Mouse (Mus musculus) spleen, embryonic (tissue): ENCODE results near the gene Sec11a.

Experiments used
- CTCF ChIA-PET: fragments of 350-600 bp; sonication (Branson Sonifier 250); formaldehyde crosslinking; loops from one replicate; lab custom pipeline; 2022; lab: Charles Lee

Gene Sec11a

DNA sequence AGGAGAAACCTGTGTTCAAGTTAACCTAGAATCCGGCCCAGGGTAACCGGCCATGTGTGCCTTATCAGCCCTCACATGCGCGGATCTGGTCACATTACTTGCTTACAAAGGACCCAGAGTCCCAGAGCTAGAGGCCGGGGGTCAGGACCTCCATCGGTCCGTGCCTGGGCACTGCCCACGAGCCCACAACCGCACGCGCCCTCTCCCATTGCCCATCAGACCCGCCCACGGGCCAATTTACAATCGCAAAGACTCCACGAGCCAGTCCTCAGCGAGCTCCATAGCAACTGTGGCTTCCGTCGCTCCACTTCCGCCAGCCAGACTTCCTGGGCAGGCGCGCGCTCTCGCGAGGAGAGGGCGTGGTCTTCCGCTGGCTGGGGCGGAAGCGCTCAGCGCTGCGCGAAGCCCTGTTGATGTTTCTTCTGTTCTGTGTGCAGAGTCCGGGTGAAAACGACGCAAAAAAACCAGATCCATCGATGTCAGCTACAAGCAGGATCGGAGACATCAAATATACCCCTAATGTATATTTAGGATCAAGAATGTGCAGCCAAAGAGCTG is 46.6 kb downstream of the Sec11a start, which contains the start of gene Wdr73:
Gene Wdr73 (minus strand): TSS at position 326 of the 558 bp plus-strand sequence.
- CTCF ChIA-PET: interaction anchor here (0.9 kb wide), 1 partner anchor 35 kb away, joined by 3 read pairs; no protein-coding TSS in a partner anchor

DNA sequence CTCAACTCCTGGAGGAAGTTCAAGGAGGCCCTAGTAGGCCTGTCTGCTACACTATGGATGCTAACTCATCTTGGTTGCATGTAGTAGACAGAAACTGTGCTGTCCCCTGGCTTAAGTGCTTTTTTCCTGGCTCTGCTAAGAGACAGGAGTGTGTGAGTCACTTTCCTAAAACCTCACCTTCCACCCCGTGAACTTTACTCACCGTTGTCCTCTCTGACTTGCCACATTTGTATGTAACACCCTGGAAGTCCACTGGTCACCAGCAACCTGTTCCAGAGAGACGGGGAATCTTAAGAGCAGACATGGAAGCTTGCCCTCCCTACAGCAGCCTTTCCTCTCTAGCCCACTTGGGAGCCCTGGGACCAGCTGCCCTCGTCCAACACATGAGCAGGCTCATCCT is 49.9 kb downstream of the Sec11a start:
- CTCF ChIA-PET: no interaction called here

DNA sequence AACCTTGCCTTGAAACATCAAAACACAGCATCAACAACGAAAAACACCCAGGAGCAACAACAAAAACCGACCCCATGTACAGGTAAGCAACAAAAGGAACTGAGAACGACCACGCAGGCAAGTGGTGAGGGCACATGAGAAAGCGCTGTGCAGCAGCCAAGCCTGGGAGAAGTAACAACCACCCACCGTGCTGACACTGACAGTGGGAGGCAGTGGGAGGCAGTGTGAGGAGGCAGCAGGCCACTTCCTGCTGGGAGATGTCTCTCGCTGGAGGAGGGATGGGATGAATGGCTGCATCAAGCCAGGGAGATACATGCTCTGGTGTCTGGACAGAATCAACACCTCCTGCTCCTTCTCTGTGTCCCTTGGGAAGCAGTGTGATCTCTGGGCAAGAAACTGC is 50.4 kb downstream of the Sec11a start:
- CTCF ChIA-PET: no interaction called here

DNA sequence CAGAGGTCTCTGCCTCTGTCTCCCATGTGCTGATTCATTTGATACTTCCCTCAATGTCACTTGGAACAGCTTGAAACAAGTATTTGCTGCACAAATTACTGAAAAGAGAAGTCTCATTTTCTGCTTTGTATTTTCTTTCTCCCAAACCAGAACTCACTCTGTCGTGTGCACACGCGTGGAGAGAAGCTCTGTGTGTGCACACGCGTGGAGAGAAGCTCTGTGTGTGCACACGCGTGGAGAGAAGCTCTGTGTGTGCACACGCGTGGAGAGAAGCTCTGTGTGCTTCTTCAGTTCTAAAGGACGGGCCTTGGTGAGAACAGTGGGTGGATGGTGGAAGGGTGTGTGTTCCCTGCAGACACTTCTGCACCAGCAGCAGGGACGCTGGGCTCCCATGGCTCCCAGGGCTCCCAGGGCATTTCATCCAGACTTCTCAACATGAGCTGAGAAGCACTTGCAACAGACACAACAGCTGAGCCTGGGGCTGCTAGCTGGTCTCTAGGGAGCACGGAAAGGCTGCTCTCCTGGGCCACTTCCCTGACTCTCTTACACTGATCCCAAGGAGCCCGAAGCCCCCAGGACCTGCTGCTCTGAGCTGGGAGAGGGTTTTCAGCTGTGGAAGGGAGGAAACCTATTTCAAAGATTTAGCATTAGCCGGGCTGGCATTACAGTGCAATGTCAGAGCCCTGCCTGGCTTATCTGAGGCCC is 52.6 kb downstream of the Sec11a start:
- CTCF ChIA-PET: no interaction called here

DNA sequence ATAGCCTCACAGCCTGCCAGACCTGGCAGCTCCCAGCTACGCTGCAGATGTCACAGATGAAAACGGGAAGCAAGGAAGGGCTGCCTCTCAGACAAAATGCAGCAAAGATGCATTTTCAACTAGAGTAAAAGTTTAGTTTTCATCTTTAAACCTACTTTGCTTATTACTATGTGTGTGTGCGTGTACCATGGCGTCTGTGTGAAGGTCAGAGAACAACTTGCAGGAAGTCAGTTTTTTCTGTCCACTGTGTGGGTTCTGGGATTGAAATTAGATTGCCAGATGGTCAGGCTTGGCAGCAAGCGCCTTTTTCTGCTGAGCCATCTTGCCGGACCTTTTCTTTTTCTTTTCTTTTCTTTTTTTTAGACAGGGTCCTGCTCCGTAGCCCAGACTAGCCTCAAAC is 53.4 kb downstream of the Sec11a start:
- CTCF ChIA-PET: no interaction called here

DNA sequence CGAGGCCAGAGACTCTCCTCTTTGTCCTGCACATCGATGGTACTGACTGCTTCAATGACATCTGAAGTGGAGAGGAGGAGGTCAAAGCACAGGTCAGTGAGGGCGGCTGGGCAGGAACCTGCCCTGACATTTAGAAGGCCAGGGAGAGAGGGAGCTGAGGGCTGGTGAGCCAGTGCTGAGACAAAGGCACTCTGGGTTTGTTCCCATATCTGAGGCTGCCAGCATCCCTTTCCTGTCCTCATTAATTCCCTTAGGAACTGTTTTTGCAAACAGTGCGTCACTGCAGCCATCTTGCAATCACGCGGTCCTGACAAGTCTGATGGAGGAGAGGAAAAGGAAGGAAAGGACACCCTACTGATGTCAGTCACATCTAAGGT is 53.8 kb downstream of the Sec11a start:
- CTCF ChIA-PET: no interaction called here

DNA sequence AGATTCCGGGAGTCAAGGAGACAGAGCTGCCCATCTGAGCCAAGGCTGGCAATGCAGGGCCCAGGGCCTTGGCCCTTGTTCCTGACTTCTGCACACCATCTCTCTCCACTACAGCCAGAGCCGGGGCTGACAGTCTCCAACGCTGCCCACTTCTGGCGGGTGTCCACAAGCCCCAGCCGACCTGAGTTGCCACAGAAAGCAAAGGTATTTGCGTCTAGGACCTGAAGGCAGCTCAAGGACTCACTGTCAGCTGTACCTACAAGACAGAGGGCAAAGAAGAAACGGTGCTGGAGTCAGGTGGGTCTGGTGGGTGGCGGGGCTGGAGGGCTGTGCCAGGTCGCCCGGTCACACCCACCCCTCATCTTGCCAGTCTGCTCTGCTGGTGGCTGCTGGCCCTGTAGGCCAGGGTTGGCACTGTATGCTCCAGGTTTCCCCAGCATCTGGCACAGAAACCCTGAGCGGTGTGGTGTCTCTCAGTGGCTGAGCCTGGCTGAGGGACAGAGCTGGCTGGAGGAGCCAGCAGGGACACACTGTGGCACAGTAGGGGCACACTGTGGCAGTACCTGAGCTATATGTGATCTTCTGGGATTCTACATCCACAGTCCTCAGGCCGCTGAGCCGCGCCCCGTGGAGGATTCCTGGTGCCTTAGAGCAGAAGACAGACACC is 54.4 kb downstream of the Sec11a start:
- CTCF ChIA-PET: interaction anchor here (0.7 kb wide), 1 partner anchor 11 kb away, joined by 3 read pairs; no protein-coding TSS in a partner anchor

DNA sequence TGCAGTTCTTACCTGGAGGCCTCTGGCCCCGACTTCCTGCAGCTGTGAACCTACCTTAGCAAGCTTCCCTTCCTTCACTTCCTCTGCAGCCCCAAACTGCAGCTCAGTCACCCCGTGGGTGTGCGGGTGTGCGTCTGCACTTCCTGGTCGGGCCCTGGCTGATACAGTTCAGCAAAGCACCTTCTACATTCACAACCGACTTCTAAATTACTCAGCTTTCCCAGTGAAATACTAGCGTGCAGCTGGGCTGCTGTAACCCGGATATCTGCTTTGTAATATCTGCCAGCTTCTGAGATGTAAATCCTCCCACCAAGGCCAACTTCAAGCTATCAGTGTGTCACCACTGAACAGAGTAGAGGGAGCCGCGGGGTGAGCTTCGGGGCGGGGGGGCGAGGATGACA is 57.7 kb downstream of the Sec11a start:
- CTCF ChIA-PET: interaction anchor here (0.6 to 0.7 kb wide), 3 partner anchors 88 to 293 kb away, joined by 3 to 6 read pairs (median 4); no protein-coding TSS in a partner anchor

DNA sequence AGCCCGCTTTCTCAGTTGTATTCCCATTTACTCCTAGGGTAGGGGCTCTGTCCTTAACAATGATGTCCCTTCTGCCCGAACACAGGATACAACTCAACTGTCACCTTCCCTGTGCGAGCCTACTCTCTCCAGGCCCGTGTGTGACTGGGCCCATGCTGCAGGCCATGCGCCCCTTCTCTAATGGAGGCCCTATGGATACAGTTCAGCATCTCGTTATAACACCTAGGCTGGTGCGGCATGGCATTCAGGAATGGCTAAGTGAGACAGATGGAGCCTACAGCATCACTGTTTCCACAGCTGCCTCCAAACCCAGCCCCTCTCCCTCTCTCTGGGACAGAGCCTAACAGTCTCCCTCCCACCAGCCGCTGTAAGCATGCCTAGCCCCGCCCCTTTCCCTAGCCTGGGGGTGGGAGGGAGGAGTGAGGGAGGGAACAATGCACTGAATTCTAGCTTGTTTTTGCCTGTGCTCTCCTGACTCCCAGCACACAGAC is 58.5 kb downstream of the Sec11a start:
- CTCF ChIA-PET: no interaction called here

DNA sequence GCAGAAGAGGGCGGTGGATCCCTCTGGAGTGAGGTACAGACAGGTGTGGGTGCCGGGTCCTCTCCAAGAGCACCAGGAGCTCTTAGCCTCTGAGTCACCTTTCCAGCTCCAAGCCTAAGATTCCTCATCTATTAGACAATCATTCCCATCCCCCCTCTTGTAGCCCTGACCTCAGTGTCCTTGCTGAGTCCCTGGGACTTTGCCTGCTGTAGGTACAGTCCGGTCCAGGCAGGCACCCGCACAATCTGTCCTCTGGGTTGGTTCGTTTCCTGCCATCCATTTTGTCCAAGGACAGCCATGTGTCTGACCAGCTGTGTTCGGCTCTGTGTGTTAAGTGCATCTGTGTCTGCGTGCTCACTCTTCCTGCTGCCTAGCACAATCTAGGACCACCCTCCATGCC is 59.0 kb downstream of the Sec11a start:
- CTCF ChIA-PET: interaction anchor here (0.7 kb wide), 1 partner anchor 40 kb away, joined by 3 read pairs; no protein-coding TSS in a partner anchor

DNA sequence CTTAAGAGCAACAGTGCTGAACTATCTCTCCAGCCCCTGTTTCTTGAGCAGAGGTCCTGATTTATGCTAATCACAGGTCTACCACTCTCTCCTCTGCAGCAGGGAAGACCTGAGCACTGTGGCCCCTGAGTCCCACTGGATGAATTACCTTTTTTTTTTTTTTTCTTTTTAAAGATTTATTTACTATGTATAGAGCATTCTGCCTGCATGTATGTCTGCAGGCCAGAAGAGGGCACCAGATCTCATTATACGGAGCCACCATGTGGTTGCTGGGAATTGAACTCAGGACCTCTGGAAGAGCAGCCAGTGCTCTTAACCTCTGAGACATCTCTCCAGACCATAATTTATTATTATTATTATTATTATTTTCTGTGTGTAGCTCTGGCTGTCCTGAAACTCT is 61.9 kb downstream of the Sec11a start:
- CTCF ChIA-PET: interaction anchor here (0.7 kb wide), 1 partner anchor 308 kb away, joined by 5 read pairs; no protein-coding TSS in a partner anchor

DNA sequence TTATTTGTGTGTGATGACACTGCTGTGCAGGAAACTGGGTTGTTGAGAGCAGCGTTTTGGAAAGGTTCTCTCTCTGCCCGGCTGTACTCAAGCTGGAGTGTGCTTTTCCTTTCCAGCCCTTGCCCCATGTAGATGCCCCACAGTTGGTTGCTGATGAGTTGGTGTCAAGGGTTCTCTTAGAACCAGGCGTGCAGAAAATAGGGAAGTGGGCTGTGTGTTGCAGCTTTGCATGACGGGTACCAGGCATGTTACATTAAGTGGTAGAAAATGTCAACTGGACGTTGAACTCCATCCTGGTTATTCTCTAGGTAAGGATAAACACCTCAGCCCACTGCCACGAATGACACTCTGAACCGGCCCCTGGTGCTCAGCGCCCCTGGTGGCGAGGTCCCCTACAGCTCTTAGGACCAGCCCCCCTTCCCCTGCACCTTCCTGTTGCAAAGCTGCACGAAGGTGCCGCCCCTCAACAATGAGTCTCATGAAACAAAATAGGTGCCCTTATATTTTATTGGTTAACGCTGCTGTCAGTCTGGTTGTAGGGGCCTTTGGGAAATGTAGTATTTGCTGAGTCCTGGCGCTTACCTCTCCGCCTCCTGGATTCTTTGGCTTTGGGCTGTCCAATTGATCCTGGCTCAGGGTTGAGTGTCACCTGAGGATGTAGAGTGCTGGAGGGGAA is 64.6 kb downstream of the Sec11a start:
- CTCF ChIA-PET: no interaction called here

DNA sequence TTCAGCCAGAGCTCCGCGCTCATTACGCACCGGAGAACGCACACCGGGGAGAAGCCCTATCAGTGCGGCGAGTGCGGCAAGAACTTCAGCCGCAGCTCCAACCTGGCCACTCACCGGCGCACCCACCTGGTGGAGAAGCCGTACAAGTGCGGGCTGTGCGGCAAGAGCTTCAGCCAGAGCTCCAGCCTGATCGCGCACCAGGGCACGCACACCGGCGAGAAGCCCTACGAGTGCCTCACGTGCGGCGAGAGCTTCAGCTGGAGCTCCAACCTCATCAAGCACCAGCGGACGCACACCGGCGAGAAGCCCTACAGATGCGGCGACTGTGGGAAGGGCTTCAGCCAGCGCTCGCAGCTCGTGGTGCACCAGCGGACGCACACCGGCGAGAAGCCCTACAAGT is 71.9 kb downstream of the Sec11a start:
- CTCF ChIA-PET: no interaction called here

DNA sequence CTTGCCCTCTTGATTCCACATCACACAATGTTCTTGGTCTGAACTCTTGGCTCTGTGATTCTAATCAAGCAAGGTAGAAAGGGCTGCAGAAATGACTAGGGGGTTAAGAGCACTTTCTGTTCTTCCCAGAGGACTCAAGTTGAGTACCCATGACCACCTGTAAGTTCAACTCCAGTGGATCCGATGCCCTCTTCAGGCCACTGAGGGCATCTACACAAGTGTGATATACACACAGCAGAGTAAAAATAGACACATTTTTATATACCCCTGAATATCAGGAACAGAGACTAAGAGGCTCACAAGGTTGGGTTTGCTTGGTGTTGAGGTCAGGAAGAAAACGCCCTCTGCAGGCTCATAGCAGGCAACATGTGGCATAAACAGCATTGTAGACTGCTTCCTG is 73.9 kb downstream of the Sec11a start:
- CTCF ChIA-PET: no interaction called here

DNA sequence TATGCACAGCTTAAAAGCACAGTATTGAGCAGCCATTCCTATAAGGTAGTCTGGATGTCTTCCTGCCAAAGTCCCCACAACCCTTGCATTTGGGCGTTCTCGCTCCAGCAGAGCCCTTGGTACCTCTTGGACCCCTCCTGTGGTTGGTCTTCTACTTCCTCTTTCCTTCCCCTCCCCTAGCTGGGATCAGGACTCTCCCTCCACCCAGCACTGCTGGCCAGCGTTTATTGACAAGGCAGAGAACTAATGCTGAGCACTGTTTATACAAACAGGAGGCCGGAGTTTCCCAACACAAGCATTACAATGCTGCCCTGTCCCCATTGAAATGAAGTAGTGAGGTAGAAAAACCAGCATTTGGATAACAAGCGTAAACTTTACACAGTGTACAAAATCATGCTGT is 74.5 kb downstream of the Sec11a start:
- CTCF ChIA-PET: no interaction called here

DNA sequence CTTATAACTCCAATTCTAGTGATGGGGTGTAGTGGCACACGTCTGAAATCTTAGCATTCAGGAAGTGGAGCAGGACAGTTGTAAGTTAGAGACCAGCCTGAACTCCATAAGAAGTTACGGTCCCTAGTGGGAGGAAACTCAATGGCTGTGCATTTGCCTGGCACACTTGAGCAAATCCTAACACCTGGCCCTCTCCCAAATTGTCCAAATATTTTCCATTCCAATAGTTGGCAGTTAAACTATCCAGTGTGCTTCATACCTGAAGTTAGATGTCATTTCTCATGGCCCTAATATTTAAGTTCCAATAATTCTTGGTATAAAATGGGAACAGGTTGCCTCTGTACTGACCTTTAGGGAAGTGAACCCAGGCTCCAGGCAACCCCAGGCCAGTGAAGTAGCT is 78.9 kb downstream of the Sec11a start:
- CTCF ChIA-PET: no interaction called here

DNA sequence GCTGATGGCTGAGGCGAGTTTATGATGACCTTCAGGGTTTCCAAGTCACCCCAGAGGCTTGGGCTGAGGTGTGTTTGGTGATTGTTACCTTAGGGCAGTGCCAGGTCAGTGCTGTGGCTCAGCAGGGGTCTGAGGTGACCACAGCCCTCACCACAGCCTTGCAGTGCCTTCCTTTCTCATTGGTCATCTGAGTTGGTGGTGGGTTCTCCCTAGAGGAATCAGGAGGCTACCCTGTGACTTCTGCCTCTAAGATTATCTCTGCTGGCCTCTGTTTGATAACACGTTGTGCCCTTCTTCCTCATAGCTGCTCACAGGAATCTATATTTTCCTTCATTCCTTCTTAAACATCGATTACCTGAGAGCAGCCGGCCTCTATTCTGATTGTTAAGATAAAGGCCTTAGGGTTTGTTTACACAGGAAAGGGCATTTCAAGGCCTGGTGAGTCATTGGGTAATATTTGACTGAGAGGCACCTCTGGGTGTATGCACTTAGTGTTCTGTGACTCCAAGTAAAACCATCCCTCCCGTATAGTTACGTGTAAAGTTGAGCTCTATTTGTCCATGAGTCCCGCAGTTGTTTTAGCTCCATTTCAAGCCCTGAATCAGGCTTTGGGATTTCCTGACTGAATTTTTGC is 80.9 kb downstream of the Sec11a start:
- CTCF ChIA-PET: no interaction called here

DNA sequence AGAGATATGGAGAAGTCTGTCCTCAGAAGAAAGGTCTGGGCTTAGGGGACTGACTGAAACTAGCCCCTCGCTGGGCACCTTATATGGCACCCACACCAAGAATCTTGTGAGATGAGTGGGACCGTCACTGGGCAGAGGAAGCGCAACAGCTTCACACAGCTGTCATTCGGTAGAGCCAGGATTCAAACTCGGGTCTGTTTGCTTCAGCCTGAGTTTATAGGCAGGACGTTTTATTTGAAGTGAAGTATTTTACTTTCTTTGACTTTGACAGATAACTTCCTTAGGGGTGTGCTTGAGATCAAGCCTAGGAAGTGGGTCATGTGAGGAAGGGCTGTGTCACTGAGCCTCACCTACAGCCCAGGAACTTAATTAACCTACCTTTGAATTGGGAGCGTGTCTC is 82.1 kb downstream of the Sec11a start:
- CTCF ChIA-PET: no interaction called here

DNA sequence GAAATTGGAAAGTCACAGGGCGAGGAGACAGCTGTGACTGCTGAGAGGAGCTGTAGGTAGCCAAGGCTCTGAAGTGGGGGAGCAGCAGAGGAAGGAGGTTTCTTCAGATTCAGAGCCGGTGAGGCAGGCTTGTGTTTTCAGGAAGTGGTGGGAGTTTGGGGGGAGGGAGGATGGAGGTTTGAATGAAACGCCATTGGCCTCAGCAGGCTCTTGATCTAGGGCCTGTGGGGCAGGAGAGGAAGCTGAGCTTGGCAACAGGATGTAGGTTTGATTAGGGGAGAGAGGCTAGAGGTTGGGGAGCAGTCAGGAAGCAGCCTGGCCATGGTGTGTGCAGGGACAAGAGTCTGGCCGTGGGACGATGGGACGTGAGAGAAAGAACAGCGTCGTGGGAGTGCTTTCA is 82.7 kb downstream of the Sec11a start:
- CTCF ChIA-PET: no interaction called here

DNA sequence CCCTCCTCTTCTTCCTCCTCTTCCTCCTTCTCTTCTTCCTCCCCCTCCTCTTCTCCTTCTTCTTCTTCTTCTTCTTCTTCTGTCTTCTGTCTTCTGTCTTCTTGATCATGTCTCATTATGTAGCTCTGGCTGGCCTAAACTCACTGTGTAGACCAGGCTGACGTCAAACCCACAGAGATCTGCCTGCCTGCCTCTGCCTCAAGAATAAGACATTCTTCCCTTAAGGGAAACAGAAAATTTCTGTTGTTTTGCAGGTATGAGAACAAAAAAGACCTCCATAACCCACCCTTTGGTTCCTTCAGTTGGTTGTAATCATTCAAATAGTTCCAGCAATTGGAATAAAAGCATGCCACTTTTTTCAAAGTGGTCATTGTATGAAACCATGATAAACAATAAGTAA is 83.4 kb downstream of the Sec11a start:
- CTCF ChIA-PET: interaction anchor here (0.6 to 0.7 kb wide), 2 partner anchors 11 to 94 kb away, joined by 3 to 8 read pairs; no protein-coding TSS in a partner anchor

DNA sequence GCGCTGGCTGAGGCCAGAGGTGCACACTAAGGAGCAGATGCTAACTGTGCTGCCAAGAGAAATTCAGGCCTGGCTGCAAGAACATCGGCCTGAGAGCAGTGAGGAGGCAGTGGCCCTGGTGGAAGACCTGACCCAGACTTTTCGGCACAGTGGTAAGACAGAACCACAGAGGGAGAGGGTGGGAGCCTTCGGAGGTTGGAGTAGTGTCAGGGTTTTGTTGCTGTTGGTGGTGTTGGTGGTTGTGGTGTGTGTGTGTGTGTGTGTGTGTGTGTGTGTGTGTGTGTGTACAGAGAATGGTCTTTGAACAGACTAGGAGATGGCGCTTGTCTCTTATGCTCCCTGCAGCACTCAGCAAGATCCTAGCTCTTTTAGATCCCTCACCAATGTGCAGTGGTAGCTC is 84.1 kb downstream of the Sec11a start:
- CTCF ChIA-PET: interaction anchor here (0.7 kb wide), 1 partner anchor 10 kb away, joined by 8 read pairs; no protein-coding TSS in a partner anchor
